Mouse (Mus musculus) testis, adult 2 months (tissue): ENCODE results near the gene Gm28635.

Experiments used
- CTCF ChIP-seq: fragments of 200-500 bp; IDR thresholded peaks from 2 replicates; pipeline ENCODE4 v1.5.1; 2012; ENCODE audit warnings: low read depth, mild to moderate bottlenecking, inconsistent platforms, low read length, moderate library complexity; ENCODE audit not compliant: control insufficient read depth, insufficient read depth, insufficient replicate concordance
- POLR2A ChIP-seq: fragments of 200-500 bp; IDR thresholded peaks from 2 replicates; pipeline ENCODE4 v1.6.1; 2012; ENCODE audit warnings: low read depth, mild to moderate bottlenecking, inconsistent platforms, low read length, moderate library complexity; ENCODE audit not compliant: control insufficient read depth

- TF ChIP-seq POLR2A (no peak), CTCF (no peak)
Observed at GRCm38 (mm10) chr2:84636231-84636741, 41.6 kb downstream of the Gm28635 start.
